ENCODE assay signal across 8 mouse cellular contexts in the genomic region with DNA sequence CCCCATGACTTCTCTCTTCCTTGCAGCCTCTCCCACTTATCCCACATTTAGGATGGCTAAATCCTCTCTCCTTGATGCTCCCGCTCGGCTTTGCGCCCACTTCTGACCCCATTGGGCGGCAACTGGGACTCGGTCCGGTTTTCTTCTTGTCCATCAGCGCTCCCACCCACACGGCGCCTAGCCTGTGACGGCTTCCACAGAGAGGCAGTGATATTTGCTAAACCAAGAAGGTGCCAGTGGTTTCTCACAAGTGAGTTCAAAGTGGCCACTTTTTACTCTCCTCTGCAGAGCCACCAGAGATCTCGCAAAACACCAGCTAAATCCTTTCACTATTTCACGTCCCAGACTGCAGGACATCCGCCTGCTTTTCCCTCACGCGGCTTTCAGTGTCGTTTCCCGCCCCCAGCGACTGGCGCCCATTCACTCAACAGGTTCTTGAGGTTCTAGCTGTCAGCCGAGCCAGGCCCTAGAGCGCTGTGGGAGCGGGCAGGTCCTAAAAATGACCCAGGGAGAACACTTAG. TPM values are rescaled to one million over a fixed set of nuclear protein-coding genes. Genes with fewer than 3 reads are reported as not detected.
DNase-seq lines count a peak whose midpoint lies in the region; ATAC-seq and TF ChIP-seq lines count a peak whose summit lies in the region.

No protein-coding gene starts in this region.

- peak overlapping the region; percentile 90 for H3K27ac ChIP-seq in forebrain, embryonic 15.5 days (replicated peaks)
- peak overlapping the region; percentile 87 for H3K27ac ChIP-seq in hindbrain, embryonic 15.5 days (replicated peaks)
- peak overlapping the region; percentile 56 for H3K27ac ChIP-seq in liver, embryonic 11.5 days (ENCODE audit: low read depth, low read length)
- peak overlapping the region; percentile 83 for H3K27ac ChIP-seq in midbrain, postnatal 0 days (ENCODE audit: low read depth, low read length)

- intact Hi-C loops in heart, postnatal 25 days (cut with DNase I) = loop anchor here (5.0 to 10.0 kb wide), 3 partner anchors 249 to 1036 kb away; partner anchors contain the start of genes Ell3 and Serf2

- ATAC-seq in forebrain, embryonic 15.5 days (replicated peaks) = no peak
- peak; percentile 1; the same call in 1 of the 2 replicates for ATAC-seq in hindbrain, embryonic 15.5 days (ENCODE audit: low FRiP score, low read depth)
- ATAC-seq in liver, embryonic 11.5 days (replicated peaks; ENCODE audit: low FRiP score) = no peak
- ATAC-seq in midbrain, postnatal 0 days (ENCODE audit: low FRiP score) = no peak

- H3K27me3 ChIP-seq in forebrain, embryonic 15.5 days = 0 out of 2 replicates have a peak, but pooled peaks cover 2% of the 10 kb centered on the region
- no peaks in the 10 kb centered on the region for H3K27me3 ChIP-seq in hindbrain, embryonic 15.5 days
- H3K27me3 ChIP-seq in liver, embryonic 11.5 days (replicated peaks; ENCODE audit: control insufficient read depth, insufficient read depth, low read length) = no peaks in the 10 kb centered on the region
- no peaks in the 10 kb centered on the region for H3K27me3 ChIP-seq in midbrain, postnatal 0 days (ENCODE audit: insufficient read depth, low read length)

- H3K4me2 ChIP-seq in forebrain, embryonic 15.5 days (replicated peaks) = peak overlapping the region; percentile 78
- peak overlapping the region; percentile 86 for H3K4me2 ChIP-seq in hindbrain, embryonic 15.5 days
- H3K4me2 ChIP-seq in liver, embryonic 11.5 days = peak overlapping the region; percentile 95
- H3K4me2 ChIP-seq in midbrain, postnatal 0 days (ENCODE audit: low read depth, low read length, poor library complexity, severe bottlenecking) = peak overlapping the region; percentile 73

- peak; percentile 95 for DNase-seq in heart, adult 11 months
- no peak for DNase-seq in heart, postnatal 25 days (ENCODE audit: low spot score)
- DNase-seq in c-Kit-positive CD71-positive TER-119-negative erythroid progenitor cells, embryonic 14.5 days (ENCODE audit: low read depth) = peak; percentile 57
- peak; percentile 70 for DNase-seq in liver, embryonic 11.5 days (ENCODE audit: low spot score)
- DNase-seq in midbrain, postnatal 0 days (ENCODE audit: low spot score) = no peak
- peak; percentile 66 for DNase-seq in testis, postnatal 10 days (ENCODE audit: low spot score)

- H3K9me3 ChIP-seq in forebrain, embryonic 15.5 days = no peaks in the 10 kb centered on the region
- H3K9me3 ChIP-seq in hindbrain, embryonic 15.5 days = no peaks in the 10 kb centered on the region
- no peaks in the 10 kb centered on the region for H3K9me3 ChIP-seq in liver, embryonic 11.5 days (ENCODE audit: control insufficient read depth, low read length)
- no peaks in the 10 kb centered on the region for H3K9me3 ChIP-seq in midbrain, postnatal 0 days (ENCODE audit: low read length)

- peaks cover 15% of the 10 kb centered on the region; the same call in 1 of the 2 replicates for H3K4me1 ChIP-seq in forebrain, embryonic 15.5 days
- peaks cover 14% of the 10 kb centered on the region for H3K4me1 ChIP-seq in hindbrain, embryonic 15.5 days (replicated peaks)
- no peaks in the 10 kb centered on the region for H3K4me1 ChIP-seq in liver, embryonic 11.5 days (replicated peaks; ENCODE audit: control insufficient read depth, insufficient read depth, low read length)
- H3K4me1 ChIP-seq in midbrain, postnatal 0 days (ENCODE audit: insufficient read depth, low read length) = no peaks in the 10 kb centered on the region

- TF ChIP-seq CTCF in midbrain, postnatal 0 days (IDR thresholded peaks at IDR 0.05) = no peak

- peak overlapping the region; percentile 83 for H3K9ac ChIP-seq in forebrain, embryonic 15.5 days (replicated peaks)
- peak overlapping the region; percentile 65 for H3K9ac ChIP-seq in hindbrain, embryonic 15.5 days
- H3K9ac ChIP-seq in liver, embryonic 11.5 days (ENCODE audit: low read depth, low read length) = peak overlapping the region; percentile 58
- peak overlapping the region; percentile 70 for H3K9ac ChIP-seq in midbrain, postnatal 0 days (replicated peaks; ENCODE audit: low read length, poor library complexity, severe bottlenecking)

- H3K36me3 ChIP-seq in forebrain, embryonic 15.5 days = no peaks in the 10 kb centered on the region
- no peaks in the 10 kb centered on the region for H3K36me3 ChIP-seq in hindbrain, embryonic 15.5 days
- no peaks in the 10 kb centered on the region for H3K36me3 ChIP-seq in liver, embryonic 11.5 days (ENCODE audit: control insufficient read depth, insufficient read depth, low read length)
- H3K36me3 ChIP-seq in midbrain, postnatal 0 days (ENCODE audit: insufficient read depth, low read length) = no peaks in the 10 kb centered on the region

- under 1% methylated on average over 22 of the region's 22 CpGs for WGBS in forebrain, embryonic 15.5 days
- under 1% methylated on average over 22 of the region's 22 CpGs for WGBS in hindbrain, embryonic 15.5 days
- WGBS in liver, embryonic 11.5 days = under 1% methylated on average over 22 of the region's 22 CpGs
- under 1% methylated on average over 22 of the region's 22 CpGs for WGBS in midbrain, postnatal 0 days

- peak overlapping the region; percentile 78 for H3K4me3 ChIP-seq in forebrain, embryonic 15.5 days
- peak overlapping the region; percentile 58 for H3K4me3 ChIP-seq in hindbrain, embryonic 15.5 days
- peak overlapping the region; percentile 69 for H3K4me3 ChIP-seq in liver, embryonic 11.5 days (ENCODE audit: low read depth, low read length)
- H3K4me3 ChIP-seq in midbrain, postnatal 0 days (ENCODE audit: low read depth, low read length) = peak overlapping the region; percentile 71

RNA-seq across cellular contexts. Expression of gene Shf, which starts 7.1 kb away (rescaled TPM):
- total RNA-seq in heart, postnatal 25 days (2021) = 1 to 10 TPM; 3.7 to 6.6 TPM
- polyA plus RNA-seq in forebrain, embryonic 15.5 days (2015; fragmentation: Nextera tagmentation; extraction: Ambion mirVana) = 10.3 and 11.0 TPM in 2 replicates
- 11.1 and 12.6 TPM in 2 replicates for polyA plus RNA-seq in hindbrain, embryonic 15.5 days (2015; fragmentation: Nextera tagmentation; extraction: Ambion mirVana)
- 2.5 TPM in 2 replicates for polyA plus RNA-seq in liver, embryonic 11.5 days (2014; fragmentation: Nextera tagmentation; extraction: Ambion mirVana)
- total RNA-seq in midbrain, postnatal 0 days (2014; rRNA removed) = 95.6 and 138 TPM in 2 replicates
- polyA plus RNA-seq in midbrain, postnatal 0 days (2015; fragmentation: Nextera tagmentation; extraction: Ambion mirVana) = 9.2 and 11.6 TPM in 2 replicates

RNA-seq across cellular contexts. Expression of gene Slc28a2, which starts 50.2 kb away (rescaled TPM):
- 10 to 100 TPM; 18.8 to 23.8 TPM for total RNA-seq in heart, postnatal 25 days (2021)
- not detected in 2 replicates for polyA plus RNA-seq in forebrain, embryonic 15.5 days (2015; fragmentation: Nextera tagmentation; extraction: Ambion mirVana)
- 0.14 TPM in 1 of 2 replicates, not detected in the other for polyA plus RNA-seq in hindbrain, embryonic 15.5 days (2015; fragmentation: Nextera tagmentation; extraction: Ambion mirVana)
- 0.29 and 0.35 TPM in 2 replicates for polyA plus RNA-seq in liver, embryonic 11.5 days (2014; fragmentation: Nextera tagmentation; extraction: Ambion mirVana)
- not detected in 2 replicates for total RNA-seq in midbrain, postnatal 0 days (2014; rRNA removed)
- polyA plus RNA-seq in midbrain, postnatal 0 days (2015; fragmentation: Nextera tagmentation; extraction: Ambion mirVana) = 0.10 TPM in 1 of 2 replicates, not detected in the other

Comparison
In these comparisons a context has a peak if more than half of its experiments do, and no peak if none do; other contexts are left out.
1. DNase-seq: peak in heart, adult 11 months (single experiment), c-Kit-positive CD71-positive TER-119-negative erythroid progenitor cells, embryonic 14.5 days (single experiment), liver, embryonic 11.5 days (single experiment) and testis, postnatal 10 days (single experiment); none in heart, postnatal 25 days (single experiment) and midbrain, postnatal 0 days (single experiment).
2. Peak in every context shown above with its lines, with median percentiles within 50 percentile points of each other: H3K27ac ChIP-seq, H3K4me2 ChIP-seq, H3K4me3 ChIP-seq and H3K9ac ChIP-seq.